Mouse (Mus musculus) testis, adult 2 months (tissue): ENCODE results near the gene Uqcrh.

Experiments used
- CTCF ChIP-seq: fragments of 200-500 bp; IDR thresholded peaks from 2 replicates; pipeline ENCODE4 v1.5.1; 2012; ENCODE audit warnings: low read depth, mild to moderate bottlenecking, inconsistent platforms, low read length, moderate library complexity; ENCODE audit not compliant: control insufficient read depth, insufficient read depth, insufficient replicate concordance
- POLR2A ChIP-seq: fragments of 200-500 bp; IDR thresholded peaks from 2 replicates; pipeline ENCODE4 v1.6.1; 2012; ENCODE audit warnings: low read depth, mild to moderate bottlenecking, inconsistent platforms, low read length, moderate library complexity; ENCODE audit not compliant: control insufficient read depth

GRCm38 (mm10) chr4:116049211-116049610, 25.7 kb downstream of the Uqcrh start:
- TF ChIP-seq POLR2A, result no peak
- TF ChIP-seq CTCF, result no peak
